Mouse (Mus musculus) forebrain, embryonic 14.5 days (tissue): ENCODE results near the gene Akap13. TPM values are rescaled to one million over a fixed set of nuclear protein-coding genes. Genes with fewer than 3 reads are reported as not detected.

Experiments
- ATAC-seq: fragments of 200-750 bp; cut with Nextera tagmentation; 2 replicates; pipeline ENCODE4 v1.8.0; 2017; ENCODE audit warnings: mild to moderate bottlenecking, moderate library complexity
- DNase-seq: peaks from one replicate; pipeline ENCODE4 v3.0.0-alpha.2; 2015; ENCODE audit warnings: low spot score
- H3K27ac ChIP-seq: fragments of 300-500 bp; sonication (generic); 2 replicates; pipeline ENCODE4 v1.5.1; 2014; ENCODE audit warnings: low read depth, mild to moderate bottlenecking, control low read depth, low read length, moderate library complexity
- H3K27me3 ChIP-seq: fragments of 300-500 bp; sonication (generic); replicated peaks from 2 replicates; pipeline ENCODE4 v1.6.1; 2014; ENCODE audit warnings: low read length, control low read depth, mixed read lengths; ENCODE audit not compliant: control insufficient read depth, insufficient read depth
- H3K36me3 ChIP-seq: fragments of 300-500 bp; sonication (generic); 2 replicates; pipeline ENCODE4 v1.6.1; 2014; ENCODE audit warnings: low read length, control low read depth; ENCODE audit not compliant: control insufficient read depth, insufficient read depth
- H3K4me1 ChIP-seq: fragments of 300-500 bp; sonication (generic); 2 replicates; pipeline ENCODE4 v1.6.1; 2014; ENCODE audit warnings: antibody characterized with exemption, low read length, control low read depth; ENCODE audit not compliant: control insufficient read depth, insufficient read depth
- H3K4me2 ChIP-seq: fragments of 300-500 bp; sonication (generic); 2 replicates; pipeline ENCODE4 v1.6.1; 2014; ENCODE audit warnings: mild to moderate bottlenecking, control low read depth, low read length
- H3K4me3 ChIP-seq: fragments of 300-500 bp; sonication (generic); 2 replicates; pipeline ENCODE4 v1.5.1; 2014; ENCODE audit warnings: low read depth, low read length, control low read depth
- H3K9ac ChIP-seq: fragments of 300-500 bp; sonication (generic); 2 replicates; pipeline ENCODE4 v1.6.1; 2014; ENCODE audit warnings: mild to moderate bottlenecking, low read length, control low read depth, moderate library complexity
- H3K9me3 ChIP-seq: fragments of 300-500 bp; sonication (generic); replicated peaks from 2 replicates; pipeline ENCODE4 v1.6.1; 2016; ENCODE audit warnings: low read length, control low read depth, mixed read lengths; ENCODE audit not compliant: control insufficient read depth
- WGBS: fragments of 180-500 bp; shearing (Covaris S2); extraction: QIAGEN DNeasy Blood & Tissue Kit; methylation state at CpG from one replicate; pipeline ENCODE4 v1.1.7; 2014; 5-methylcytosine and 5-hydroxymethylcytosine counted together
- polyA plus RNA-seq: library from polyadenylated mRNA; unstranded; fragments of >200 nt; fragmentation: Nextera tagmentation; extraction: Ambion mirVana; gene quantifications from 2 replicates; pipeline ENCODE4 v1.2.1, GENCODE M21; 2014

The Akap13 gene
- polyA plus RNA-seq, 1 experiment from 2014 or later, result 9.8 TPM

GRCm38 (mm10) chr7:75572127-75572526 is 116.8 kb downstream of the Akap13 start:
- no peaks in the 10 kb centered on the region for H3K9me3 ChIP-seq
- no peak overlapping the region for H3K27ac ChIP-seq
- ATAC-seq, result no peak
- no peak overlapping the region for H3K4me3 ChIP-seq
- 86% methylated on average over 4 of the region's 4 CpGs for WGBS
- H3K27me3 ChIP-seq, result no peaks in the 10 kb centered on the region
- H3K36me3 ChIP-seq, result no peaks in the 10 kb centered on the region
- H3K4me2 ChIP-seq, result no peak overlapping the region
- no peaks in the 10 kb centered on the region for H3K4me1 ChIP-seq
- DNase-seq, result no peak
- H3K9ac ChIP-seq, result no peak overlapping the region

DNA sequence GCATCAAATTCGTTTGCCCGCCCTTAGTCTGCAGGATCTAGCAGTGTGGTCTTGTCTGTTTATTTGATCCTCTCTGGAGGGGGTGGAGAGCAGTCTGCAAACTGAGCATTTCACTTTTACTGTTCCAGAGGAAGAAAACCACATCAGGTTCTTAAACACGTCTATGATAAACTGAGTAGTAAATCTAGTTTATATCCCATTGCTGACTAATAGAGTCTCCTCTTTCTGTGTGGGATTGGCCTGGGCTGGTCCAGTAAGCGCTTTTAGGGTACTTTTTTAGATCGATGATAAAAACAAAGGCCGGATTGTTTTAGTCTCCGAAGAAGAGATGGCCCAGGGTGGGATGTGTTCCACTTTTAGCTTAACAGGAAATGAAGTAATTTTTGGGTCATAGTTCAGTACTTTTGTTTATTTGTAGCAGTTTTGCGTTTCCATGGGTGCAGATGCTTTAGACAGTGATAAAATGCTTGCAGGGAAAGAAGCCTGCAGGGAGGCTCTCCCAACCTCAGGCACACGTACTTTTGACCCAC is 119.9 kb downstream of the Akap13 start:
- H3K27me3 ChIP-seq, result no peaks in the 10 kb centered on the region
- no peaks in the 10 kb centered on the region for H3K9me3 ChIP-seq
- no peak overlapping the region for H3K4me3 ChIP-seq
- no peak overlapping the region for H3K27ac ChIP-seq
- 68% methylated on average over 9 of the region's 9 CpGs for WGBS
- no peak overlapping the region for H3K9ac ChIP-seq
- no peaks in the 10 kb centered on the region for H3K4me1 ChIP-seq
- ATAC-seq, result no peak
- DNase-seq, result peak; percentile 4
- H3K4me2 ChIP-seq, result no peak overlapping the region
- no peaks in the 10 kb centered on the region for H3K36me3 ChIP-seq

DNA sequence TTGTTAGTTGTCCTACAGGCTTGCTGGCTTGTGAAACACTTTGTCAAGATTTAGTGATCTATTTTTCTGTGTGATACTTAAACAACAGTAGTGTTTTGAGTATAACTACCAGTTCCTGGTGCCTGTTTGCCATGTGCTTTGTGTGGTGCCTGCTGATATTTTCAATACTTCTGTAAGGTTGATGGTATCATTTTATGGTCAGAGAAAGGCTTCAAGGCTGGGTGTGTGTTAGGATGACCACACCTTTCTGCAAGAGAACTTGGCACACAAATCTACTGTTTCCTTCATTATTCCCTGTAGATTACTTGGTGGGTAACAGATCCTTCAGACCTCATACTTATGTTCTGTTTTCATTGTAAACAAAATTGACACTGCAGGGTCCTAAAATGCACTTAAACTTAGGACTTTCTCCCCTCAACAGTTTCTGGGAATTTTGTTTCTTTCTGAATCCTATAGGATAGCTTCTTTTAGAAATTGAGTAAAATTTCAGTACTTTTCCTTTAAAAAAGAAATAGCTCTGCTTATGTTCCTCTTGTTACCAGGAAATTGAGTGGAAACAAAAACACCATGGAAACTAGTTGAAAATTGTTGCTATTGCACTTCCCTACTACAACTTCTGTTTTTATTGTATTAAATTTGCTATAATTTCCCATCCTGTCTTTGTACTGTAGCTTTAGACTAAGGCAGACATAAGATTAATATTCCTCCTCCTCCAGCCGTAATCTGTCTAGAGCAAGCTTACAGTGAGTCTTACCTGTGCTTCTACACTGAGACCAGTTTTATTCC is 120.7 kb downstream of the Akap13 start:
- Histone ChIP-seq H3K9ac (no peak overlapping the region), H3K9me3 (no peaks in the 10 kb centered on the region), H3K4me1 (no peaks in the 10 kb centered on the region), H3K4me2 (no peak overlapping the region), H3K27me3 (no peaks in the 10 kb centered on the region), H3K27ac (no peak overlapping the region), H3K36me3 (no peaks in the 10 kb centered on the region), H3K4me3 (no peak overlapping the region)
- no peak for DNase-seq
- 93% methylated on average over 1 of the region's 1 CpGs for WGBS
- no peak for ATAC-seq

- Histone ChIP-seq H3K9ac (no peak overlapping the region), H3K9me3 (no peaks in the 10 kb centered on the region), H3K4me1 (no peaks in the 10 kb centered on the region), H3K36me3 (no peaks in the 10 kb centered on the region), H3K27me3 (no peaks in the 10 kb centered on the region), H3K27ac (no peak overlapping the region), H3K4me3 (no peak overlapping the region), H3K4me2 (no peak overlapping the region)
- WGBS, result 92% methylated on average over 2 of the region's 2 CpGs
- ATAC-seq (no peak), DNase-seq (no peak)
These were observed 121.5 kb downstream of the Akap13 start for GRCm38 (mm10) chr7:75576851-75577250.

DNA sequence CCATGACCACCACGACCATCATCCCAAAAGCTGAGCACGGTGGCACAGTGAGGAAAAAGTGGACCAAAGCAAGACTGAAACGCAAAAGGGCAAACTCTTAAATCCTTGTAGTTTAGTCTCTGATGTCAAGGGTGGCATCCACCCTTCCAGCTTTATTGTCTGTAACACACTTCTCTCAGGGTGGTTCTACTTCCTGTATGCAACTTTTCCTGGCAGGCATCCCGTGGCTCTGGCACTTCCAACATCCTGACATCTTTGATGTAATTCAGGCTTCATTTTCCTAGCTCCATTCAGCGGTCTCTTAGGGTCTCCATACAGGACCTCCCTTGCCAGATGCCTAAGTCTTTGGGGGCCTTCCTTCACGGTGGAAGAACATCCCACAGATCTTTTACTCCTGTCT is 122.0 kb downstream of the Akap13 start:
- no peak for DNase-seq
- 82% methylated on average over 6 of the region's 6 CpGs for WGBS
- no peaks in the 10 kb centered on the region for H3K27me3 ChIP-seq

GRCm38 (mm10) chr7:75578647-75579046 is 123.3 kb downstream of the Akap13 start:
- Histone ChIP-seq H3K27me3 (no peaks in the 10 kb centered on the region), H3K4me3 (no peak overlapping the region), H3K27ac (no peak overlapping the region), H3K4me2 (no peak overlapping the region), H3K4me1 (no peaks in the 10 kb centered on the region), H3K36me3 (no peaks in the 10 kb centered on the region), H3K9me3 (no peaks in the 10 kb centered on the region), H3K9ac (no peak overlapping the region)
- 94% methylated on average over 4 of the region's 4 CpGs for WGBS
- ATAC-seq (no peak), DNase-seq (no peak)

More for the DNA sequence above, 122.0 kb downstream of the Akap13 start:
- ATAC-seq, result no peak
- no peak overlapping the region for H3K4me2 ChIP-seq
- H3K4me1 ChIP-seq, result no peaks in the 10 kb centered on the region
- H3K4me3 ChIP-seq, result no peak overlapping the region
- no peaks in the 10 kb centered on the region for H3K9me3 ChIP-seq
- H3K36me3 ChIP-seq, result no peaks in the 10 kb centered on the region
- H3K27ac ChIP-seq, result no peak overlapping the region
- H3K9ac ChIP-seq, result no peak overlapping the region

DNA sequence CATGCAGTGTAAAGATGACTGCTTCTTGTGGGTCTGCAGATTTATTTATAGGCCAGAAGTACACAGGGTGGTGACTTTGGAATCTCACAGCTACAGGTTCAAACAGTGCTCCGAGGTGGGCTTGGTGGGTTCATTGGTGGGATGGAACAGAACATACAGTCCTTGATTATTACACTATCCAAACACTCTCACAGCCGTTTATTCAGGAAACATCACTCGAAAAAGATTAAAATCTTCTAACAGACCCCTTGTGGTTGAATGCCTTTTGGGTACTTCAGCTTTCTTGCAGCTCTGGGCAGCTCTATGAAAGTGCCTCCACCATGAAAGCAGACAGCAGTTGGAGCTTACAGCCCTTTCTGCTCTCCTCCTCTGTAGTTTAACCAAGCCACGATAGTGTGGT is 126.8 kb downstream of the Akap13 start:
- no peak for ATAC-seq

GRCm38 (mm10) chr7:75584100-75584499 is 128.8 kb downstream of the Akap13 start:
- Histone ChIP-seq H3K36me3 (no peaks in the 10 kb centered on the region), H3K9me3 (no peaks in the 10 kb centered on the region), H3K9ac (no peak overlapping the region), H3K27me3 (no peaks in the 10 kb centered on the region), H3K4me2 (no peak overlapping the region), H3K27ac (no peak overlapping the region), H3K4me1 (no peaks in the 10 kb centered on the region), H3K4me3 (no peak overlapping the region)
- DNase-seq (no peak), ATAC-seq (no peak)
- WGBS, result 82% methylated on average over 2 of the region's 2 CpGs

More for the DNA sequence above, 126.8 kb downstream of the Akap13 start:
- WGBS, result 92% methylated on average over 4 of the region's 4 CpGs
- Histone ChIP-seq H3K9ac (no peak overlapping the region), H3K4me2 (no peak overlapping the region), H3K4me1 (no peaks in the 10 kb centered on the region), H3K4me3 (no peak overlapping the region), H3K27me3 (no peaks in the 10 kb centered on the region), H3K36me3 (no peaks in the 10 kb centered on the region), H3K27ac (no peak overlapping the region), H3K9me3 (no peaks in the 10 kb centered on the region)
- DNase-seq, result no peak

DNA sequence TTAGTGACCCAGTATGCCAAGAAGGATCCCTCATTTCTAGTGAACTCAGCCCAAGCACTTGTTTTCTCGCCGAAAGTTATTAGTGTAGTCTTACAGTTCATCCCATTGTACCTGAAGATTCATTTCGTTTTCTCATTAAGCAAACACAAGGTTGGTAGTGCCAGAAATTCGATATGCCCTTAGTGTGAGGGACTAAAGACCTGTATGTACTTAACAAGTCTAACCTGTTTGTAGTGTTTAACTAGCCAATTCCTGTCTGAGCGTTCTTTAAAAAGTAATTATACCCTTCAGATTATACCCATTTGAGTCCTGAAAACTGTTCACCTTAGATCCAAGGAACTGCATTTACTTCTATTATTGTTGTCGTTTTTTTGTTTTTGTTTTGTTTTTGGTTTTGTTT is 130.1 kb downstream of the Akap13 start:
- ATAC-seq (no peak), DNase-seq (no peak)
- no peak overlapping the region for H3K27ac ChIP-seq
- WGBS, result 87% methylated on average over 6 of the region's 6 CpGs
- no peaks in the 10 kb centered on the region for H3K4me1 ChIP-seq
- no peaks in the 10 kb centered on the region for H3K9me3 ChIP-seq
- no peaks in the 10 kb centered on the region for H3K36me3 ChIP-seq
- H3K4me2 ChIP-seq, result no peak overlapping the region
- no peak overlapping the region for H3K4me3 ChIP-seq
- no peaks in the 10 kb centered on the region for H3K27me3 ChIP-seq
- no peak overlapping the region for H3K9ac ChIP-seq
